Mouse (Mus musculus) activated CD4-positive, CD25-positive, alpha-beta regulatory T cell, adult 4 months (primary cell): ENCODE results near the gene Ccdc3. TPM values are rescaled to one million over a fixed set of nuclear protein-coding genes. Genes with fewer than 3 reads are reported as not detected.
"Not testable (repeated sequence)": the region's sequence is repeated elsewhere in the genome, so short reads cannot be mapped to it uniquely, and the experiment has no call there.

Experiments used
- ATAC-seq: one replicate; pipeline ENCODE4 v1.8.0; 2017
- polyA plus RNA-seq, 2 experiments: library from polyadenylated mRNA; unstranded; fragments of 100-300 nt; shearing (Covaris generic); gene quantifications; one replicate each; pipeline ENCODE4 v1.2.1; 2017

Ccdc3 gene
- polyA plus RNA-seq, 2 experiments from 2014 or later: not detected

- ATAC-seq: no peak
These were observed 77.8 kb downstream of the Ccdc3 start for GRCm38 (mm10) chr2:5215252-5215815.

GRCm38 (mm10) chr2:5219206-5219605 lies 81.6 kb downstream of the Ccdc3 start:
- no peak for ATAC-seq

- no peak for ATAC-seq
These were observed 82.3 kb downstream of the Ccdc3 start for GRCm38 (mm10) chr2:5219847-5220375.

GRCm38 (mm10) chr2:5222571-5222970 lies 85.0 kb downstream of the Ccdc3 start:
- no peak for ATAC-seq

DNA sequence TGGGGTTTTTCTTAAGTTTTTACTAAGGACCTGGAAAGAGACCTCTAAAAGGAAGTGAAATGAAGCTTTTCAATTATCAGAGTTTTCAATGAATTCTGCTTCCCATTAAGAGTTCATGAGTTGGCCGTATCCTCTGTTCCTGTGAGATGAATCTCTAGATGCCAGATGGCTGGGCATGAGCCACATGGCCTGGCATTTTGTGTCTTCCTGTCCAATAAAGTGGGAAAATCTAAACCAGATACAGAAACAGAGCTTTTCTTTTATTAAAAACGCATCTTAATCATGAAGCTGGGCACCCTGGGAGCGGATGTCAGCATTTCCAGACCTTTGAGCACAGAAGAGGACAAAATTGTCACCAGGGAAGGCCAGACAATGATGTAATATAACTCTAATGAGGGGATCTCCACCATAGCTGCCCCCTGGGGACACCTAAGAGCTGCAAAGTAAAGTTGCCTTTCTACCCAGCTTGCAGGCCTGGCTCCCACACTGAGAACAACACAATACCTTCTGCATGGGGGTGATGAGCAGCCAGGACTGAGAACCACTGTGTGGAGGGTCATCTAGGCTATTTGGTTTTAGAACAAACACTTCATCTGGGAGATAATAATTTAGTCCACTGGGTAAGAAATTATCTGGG lies 99.4 kb downstream of the Ccdc3 start:
- no peak for ATAC-seq

GRCm38 (mm10) chr2:5237870-5238269 lies 100.3 kb downstream of the Ccdc3 start:
- ATAC-seq: no peak

GRCm38 (mm10) chr2:5239492-5239891 lies 101.9 kb downstream of the Ccdc3 start:
- no peak for ATAC-seq

- no peak for ATAC-seq
These were observed 103.9 kb downstream of the Ccdc3 start for GRCm38 (mm10) chr2:5241469-5241897.

- ATAC-seq: not testable (repeated sequence)
These were observed 111.6 kb downstream of the Ccdc3 start for GRCm38 (mm10) chr2:5249199-5249598.

DNA sequence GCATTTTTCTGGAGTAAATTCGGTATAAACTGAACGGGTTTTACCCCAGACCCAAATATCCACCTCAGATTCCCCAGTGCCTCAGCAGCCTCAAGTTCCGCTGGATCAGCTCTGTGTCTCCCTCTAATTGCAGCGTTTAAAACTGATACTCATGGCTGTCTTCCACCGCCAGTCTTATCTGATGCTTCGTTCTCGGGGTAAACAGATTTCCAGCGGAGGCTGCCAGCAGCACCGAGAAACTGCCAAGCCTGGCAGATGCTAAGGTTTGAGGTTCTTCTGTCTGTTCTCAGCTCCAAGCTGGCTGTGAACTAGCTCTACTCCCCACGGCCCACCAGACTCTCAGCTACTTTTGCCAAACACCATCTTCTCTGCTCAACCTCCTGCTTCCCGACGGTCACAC lies 112.4 kb downstream of the Ccdc3 start:
- ATAC-seq: no peak

DNA sequence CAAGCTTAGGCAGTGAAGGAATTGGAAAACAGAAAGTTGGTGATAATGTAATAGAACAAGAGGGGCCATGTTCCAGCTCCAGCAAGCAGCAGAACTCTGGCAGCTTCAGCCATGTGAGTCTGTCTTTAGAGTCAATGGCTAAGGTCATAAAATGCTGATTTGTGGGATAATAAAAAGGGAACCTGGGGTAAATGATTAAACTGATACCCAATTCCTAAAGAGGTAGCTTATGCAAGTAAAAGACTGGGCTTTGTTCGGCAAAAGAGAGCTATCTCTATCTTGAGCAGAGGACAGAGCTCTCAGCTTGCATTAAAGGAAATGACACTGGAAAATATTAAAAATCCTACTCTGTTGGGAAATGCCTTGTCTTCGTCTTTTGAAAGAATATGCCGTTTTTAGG lies 120.7 kb downstream of the Ccdc3 start:
- ATAC-seq: no peak

- no peak for ATAC-seq
These were observed 124.7 kb downstream of the Ccdc3 start for GRCm38 (mm10) chr2:5262279-5262678.

- ATAC-seq: no peak
These were observed 130.4 kb downstream of the Ccdc3 start for GRCm38 (mm10) chr2:5267980-5268379.

Other genes with a start within 250 kb of the Ccdc3 start
- gene Phyh, start 218.8 kb upstream of the Ccdc3 start, polyA plus RNA-seq: 10 to 100 TPM; 89.5 to 92.7 TPM
- gene Ucma, start 161.7 kb upstream of the Ccdc3 start, polyA plus RNA-seq: not detected
- gene Mcm10, start 125.0 kb upstream of the Ccdc3 start, polyA plus RNA-seq: 10 to 100 TPM in 1 of 2 experiments, 1 to 10 TPM in 1; 7.7 to 12.3 TPM
- 1 to 10 TPM in 1 of 2 experiments, under 1 TPM in 1; 0.98 to 1.5 TPM for gene Optn, start 73.7 kb upstream of the Ccdc3 start, polyA plus RNA-seq